Mouse (Mus musculus) hindbrain, embryonic 15.5 days (tissue): ENCODE data around the gene Cbarp. TPM values are rescaled to one million over a fixed set of nuclear protein-coding genes. Genes with fewer than 3 reads are reported as not detected.

Experiments
- ATAC-seq: fragments of 200-750 bp; cut with Nextera tagmentation; 2 replicates; pipeline ENCODE4 v1.8.0; 2017; ENCODE audit warnings: low read depth, moderate number of reproducible peaks, moderate TSS enrichment; ENCODE audit not compliant: low FRiP score
- H3K27ac ChIP-seq: fragments of 300-500 bp; sonication (generic); replicated peaks from 2 replicates; pipeline ENCODE4 v1.5.1; 2015; ENCODE audit warnings: mild to moderate bottlenecking, inconsistent platforms
- H3K27me3 ChIP-seq: fragments of 300-500 bp; sonication (generic); 2 replicates; pipeline ENCODE4 v1.6.1; 2015; ENCODE audit warnings: control low read depth, inconsistent platforms
- H3K36me3 ChIP-seq: fragments of 300-500 bp; sonication (generic); 2 replicates; pipeline ENCODE4 v1.6.1; 2015; ENCODE audit warnings: control low read depth, inconsistent platforms
- H3K4me1 ChIP-seq: fragments of 300-500 bp; sonication (generic); replicated peaks from 2 replicates; pipeline ENCODE4 v1.6.1; 2015; ENCODE audit warnings: control low read depth, inconsistent platforms
- H3K4me2 ChIP-seq: fragments of 300-500 bp; sonication (generic); 2 replicates; pipeline ENCODE4 v1.6.1; 2015; ENCODE audit warnings: moderate library complexity, mild to moderate bottlenecking, inconsistent platforms
- H3K4me3 ChIP-seq: fragments of 300-500 bp; sonication (generic); 2 replicates; pipeline ENCODE4 v1.5.1; 2015; ENCODE audit warnings: mild to moderate bottlenecking, inconsistent platforms
- H3K9ac ChIP-seq: fragments of 300-500 bp; sonication (generic); 2 replicates; pipeline ENCODE4 v1.6.1; 2015; ENCODE audit warnings: inconsistent platforms
- H3K9me3 ChIP-seq: fragments of 300-500 bp; sonication (generic); 2 replicates; pipeline ENCODE4 v1.6.1; 2016; ENCODE audit warnings: control low read depth, inconsistent platforms
- WGBS: fragments of 180-500 bp; shearing (Covaris S2); methylation state at CpG from one replicate; pipeline ENCODE4 v1.1.7; 2015; 5-methylcytosine and 5-hydroxymethylcytosine counted together
- polyA plus RNA-seq: library from polyadenylated mRNA; unstranded; fragments of >200 nt; fragmentation: Nextera tagmentation; extraction: Ambion mirVana; gene quantifications from 2 replicates; pipeline ENCODE4 v1.2.1, GENCODE M21; 2015

Cbarp gene
- polyA plus RNA-seq, 1 experiment from 2014 or later: 71.3 TPM

- Histone ChIP-seq H3K9ac (no peak overlapping the region), H3K36me3 (no peaks in the 10 kb centered on the region), H3K27me3 (no peaks in the 10 kb centered on the region), H3K4me2 (no peak overlapping the region), H3K4me3 (no peak overlapping the region), H3K4me1 (peaks cover 5% of the 10 kb centered on the region; the same call in 1 of the 2 replicates), H3K27ac (no peak overlapping the region), H3K9me3 (no peaks in the 10 kb centered on the region)
- no peak for ATAC-seq
- 76% methylated on average over 5 of the region's 5 CpGs for WGBS
Observed at GRCm38 (mm10) chr10:80092690-80093089, 47.9 kb downstream of the Cbarp start.

DNA sequence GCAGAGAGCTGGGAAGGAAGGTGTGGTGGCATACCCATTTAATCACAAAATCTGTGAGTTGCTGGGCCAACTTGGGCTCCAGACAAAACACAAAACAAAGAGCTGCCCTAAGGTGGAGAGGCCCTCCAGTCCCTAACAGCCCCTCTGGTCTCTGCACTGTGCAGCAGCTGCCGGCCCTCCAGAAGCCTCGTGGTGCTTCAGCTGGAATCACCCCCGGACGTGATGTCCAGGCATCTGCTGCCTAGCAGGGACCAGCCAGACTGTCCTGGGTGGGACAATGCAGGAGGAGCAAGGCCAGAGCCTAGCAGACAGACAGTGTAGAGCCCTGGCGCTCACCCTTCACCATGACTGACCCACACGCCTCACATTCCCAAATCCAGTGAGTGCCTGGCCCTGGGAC, 49.1 kb downstream of the Cbarp start:
- Histone ChIP-seq H3K27ac (no peak overlapping the region), H3K4me1 (no peaks in the 10 kb centered on the region), H3K4me3 (no peak overlapping the region), H3K9me3 (no peaks in the 10 kb centered on the region), H3K9ac (no peak overlapping the region), H3K27me3 (no peaks in the 10 kb centered on the region), H3K4me2 (no peak overlapping the region), H3K36me3 (no peaks in the 10 kb centered on the region)
- ATAC-seq: no peak
- 83% methylated on average over 6 of the region's 6 CpGs for WGBS

GRCm38 (mm10) chr10:80089146-80089545, 51.5 kb downstream of the Cbarp start:
- Histone ChIP-seq H3K9me3 (no peaks in the 10 kb centered on the region), H3K9ac (no peak overlapping the region), H3K36me3 (no peaks in the 10 kb centered on the region; the same call in 1 of the 2 replicates), H3K4me2 (no peak overlapping the region), H3K4me3 (no peak overlapping the region), H3K4me1 (no peaks in the 10 kb centered on the region), H3K27ac (no peak overlapping the region), H3K27me3 (no peaks in the 10 kb centered on the region)
- no peak for ATAC-seq
- 50% methylated on average over 4 of the region's 4 CpGs for WGBS

DNA sequence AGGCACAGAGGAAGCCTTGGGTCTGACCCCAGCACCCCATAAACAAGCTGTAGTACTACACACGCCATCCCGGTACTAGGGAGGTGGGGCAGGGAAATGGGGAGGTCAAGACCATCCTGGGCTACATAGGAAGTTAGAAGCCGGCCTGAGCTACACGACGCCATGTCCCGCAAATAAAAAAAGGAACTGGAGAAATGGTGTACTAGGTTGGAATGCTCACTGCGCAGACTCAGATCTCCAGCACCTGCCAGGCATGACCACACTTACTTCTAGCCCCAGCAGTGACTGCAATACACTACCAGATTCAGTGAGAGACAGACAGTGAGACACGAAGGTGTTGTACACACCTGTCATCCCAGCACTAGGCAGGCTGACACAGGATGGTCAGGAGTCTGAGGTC, 53.2 kb downstream of the Cbarp start:
- no peaks in the 10 kb centered on the region for H3K9me3 ChIP-seq
- ATAC-seq: no peak
- 93% methylated on average over 8 of the region's 8 CpGs for WGBS
- H3K9ac ChIP-seq: no peak overlapping the region
- H3K27me3 ChIP-seq: no peaks in the 10 kb centered on the region
- H3K4me3 ChIP-seq: no peak overlapping the region
- no peaks in the 10 kb centered on the region for H3K4me1 ChIP-seq
- no peak overlapping the region for H3K27ac ChIP-seq
- H3K4me2 ChIP-seq: no peak overlapping the region
- peaks cover 3% of the 10 kb centered on the region for H3K36me3 ChIP-seq

GRCm38 (mm10) chr10:80086847-80087246, 53.8 kb downstream of the Cbarp start:
- no peaks in the 10 kb centered on the region for H3K9me3 ChIP-seq
- H3K9ac ChIP-seq: no peak overlapping the region
- no peak for ATAC-seq
- H3K4me2 ChIP-seq: no peak overlapping the region
- H3K4me1 ChIP-seq: no peaks in the 10 kb centered on the region
- H3K36me3 ChIP-seq: peaks cover 9% of the 10 kb centered on the region
- no peak overlapping the region for H3K4me3 ChIP-seq
- H3K27me3 ChIP-seq: no peaks in the 10 kb centered on the region
- WGBS: 85% methylated on average over 3 of the region's 3 CpGs
- no peak overlapping the region for H3K27ac ChIP-seq

- Histone ChIP-seq H3K4me3 (no peak overlapping the region), H3K9ac (no peak overlapping the region), H3K27ac (no peak overlapping the region), H3K4me1 (no peaks in the 10 kb centered on the region), H3K4me2 (no peak overlapping the region), H3K27me3 (no peaks in the 10 kb centered on the region), H3K9me3 (no peaks in the 10 kb centered on the region), H3K36me3 (peaks cover 28% of the 10 kb centered on the region)
- ATAC-seq: no peak
- WGBS: 71% methylated on average over 9 of the region's 9 CpGs
Observed at GRCm38 (mm10) chr10:80084817-80085487, 55.7 kb downstream of the Cbarp start.

- Histone ChIP-seq H3K4me3 (no peak overlapping the region), H3K27me3 (no peaks in the 10 kb centered on the region), H3K27ac (no peak overlapping the region), H3K9ac (no peak overlapping the region), H3K36me3 (peaks cover 37% of the 10 kb centered on the region), H3K9me3 (no peaks in the 10 kb centered on the region), H3K4me2 (no peak overlapping the region), H3K4me1 (no peaks in the 10 kb centered on the region)
- 86% methylated on average over 3 of the region's 3 CpGs for WGBS
- ATAC-seq: no peak
Observed at GRCm38 (mm10) chr10:80081075-80081474, 59.6 kb downstream of the Cbarp start.

Other genes starting within 250 kb of the Cbarp start
- gene Cfd, start 250.0 kb downstream of the Cbarp start, polyA plus RNA-seq: not detected in 2 replicates
- 51.2 and 54.2 TPM in 2 replicates for gene Med16, start 231.9 kb downstream of the Cbarp start, polyA plus RNA-seq
- gene Gm26602, start 230.0 kb downstream of the Cbarp start, polyA plus RNA-seq: 3.0 TPM in 1 of 2 replicates, not detected in the other
- gene Kiss1r, start 223.9 kb downstream of the Cbarp start, polyA plus RNA-seq: 2.7 and 3.1 TPM in 2 replicates
- 258 and 289 TPM in 2 replicates for gene R3hdm4, start 219.6 kb downstream of the Cbarp start, polyA plus RNA-seq
- 2.9 and 3.2 TPM in 2 replicates for gene Arid3a, start 213.8 kb downstream of the Cbarp start, polyA plus RNA-seq
- gene Wdr18, start 180.7 kb downstream of the Cbarp start, polyA plus RNA-seq: 93.6 and 94.7 TPM in 2 replicates
- 0.29 and 0.34 TPM in 2 replicates for gene Grin3b, start 170.1 kb downstream of the Cbarp start, polyA plus RNA-seq
- 24.5 and 27.3 TPM in 2 replicates for gene Tmem259, start 156.5 kb downstream of the Cbarp start, polyA plus RNA-seq
- gene Cnn2, start 152.3 kb downstream of the Cbarp start, polyA plus RNA-seq: 29.4 and 33.6 TPM in 2 replicates
- gene Abca7, start 144.3 kb downstream of the Cbarp start, polyA plus RNA-seq: 4.8 and 5.4 TPM in 2 replicates
- 2.3 and 2.5 TPM in 2 replicates for gene Arhgap45, start 124.2 kb downstream of the Cbarp start, polyA plus RNA-seq
- 141 and 145 TPM in 2 replicates for gene Polr2e, start 101.0 kb downstream of the Cbarp start, polyA plus RNA-seq
- 583 and 596 TPM in 2 replicates for gene Gpx4, start 93.7 kb downstream of the Cbarp start, polyA plus RNA-seq
- gene Sbno2, start 35.3 kb downstream of the Cbarp start, polyA plus RNA-seq: 12.6 and 12.9 TPM in 2 replicates
- gene Stk11, start 25.0 kb downstream of the Cbarp start, polyA plus RNA-seq: 18.6 and 20.0 TPM in 2 replicates
- 503 and 517 TPM in 2 replicates for gene Atp5d, start 2.2 kb downstream of the Cbarp start, polyA plus RNA-seq
- gene Midn, start 7.4 kb upstream of the Cbarp start, polyA plus RNA-seq: 22.6 and 26.0 TPM in 2 replicates
- gene Cirbp, start 25.1 kb upstream of the Cbarp start, polyA plus RNA-seq: 295 and 319 TPM in 2 replicates
- 10.1 and 12.7 TPM in 2 replicates for gene 1600002K03Rik, start 32.1 kb upstream of the Cbarp start, polyA plus RNA-seq
- gene Efna2, start 38.6 kb upstream of the Cbarp start, polyA plus RNA-seq: 29.1 and 33.6 TPM in 2 replicates
- gene Mum1, start 85.6 kb upstream of the Cbarp start, polyA plus RNA-seq: 36.5 and 38.6 TPM in 2 replicates
- gene Ndufs7, start 108.3 kb upstream of the Cbarp start, polyA plus RNA-seq: 311 and 321 TPM in 2 replicates
- 24.6 and 28.1 TPM in 2 replicates for gene Gamt, start 120.2 kb upstream of the Cbarp start, polyA plus RNA-seq
- gene Dazap1, start 120.7 kb upstream of the Cbarp start, polyA plus RNA-seq: 46.9 and 51.3 TPM in 2 replicates
- 551 and 587 TPM in 2 replicates for gene Rps15, start 151.6 kb upstream of the Cbarp start, polyA plus RNA-seq
- 175 and 181 TPM in 2 replicates for gene Apc2, start 155.1 kb upstream of the Cbarp start, polyA plus RNA-seq
- 29.8 and 30.1 TPM in 2 replicates for gene 2310011J03Rik, start 179.7 kb upstream of the Cbarp start, polyA plus RNA-seq
- 6.1 and 6.7 TPM in 2 replicates for gene Pcsk4, start 188.7 kb upstream of the Cbarp start, polyA plus RNA-seq
- gene Reep6, start 189.1 kb upstream of the Cbarp start, polyA plus RNA-seq: 5.7 and 7.1 TPM in 2 replicates
- 0.76 and 1.2 TPM in 2 replicates for gene Adamtsl5, start 207.6 kb upstream of the Cbarp start, polyA plus RNA-seq
- 6.1 and 6.4 TPM in 2 replicates for gene Plk5, start 215.6 kb upstream of the Cbarp start, polyA plus RNA-seq
- gene Mex3d, start 246.8 kb upstream of the Cbarp start, polyA plus RNA-seq: 18.9 and 19.2 TPM in 2 replicates